Mouse (Mus musculus) limb, embryonic 11.5 days (tissue): ENCODE results near the gene Tor1aip2. TPM values are rescaled to one million over a fixed set of nuclear protein-coding genes. Genes with fewer than 3 reads are reported as not detected.

Experiments
- polyA plus RNA-seq: library from polyadenylated mRNA; unstranded; fragments of >200 nt; fragmentation: Nextera tagmentation; extraction: Ambion mirVana; gene quantifications from 2 replicates; pipeline ENCODE4 v1.2.1, GENCODE M21; 2014

Gene Tor1aip2
- polyA plus RNA-seq, 1 experiment from 2014 or later = 130 TPM

Other genes with a start within 250 kb of the Tor1aip2 start
- gene Qsox1, start 222.5 kb upstream of the Tor1aip2 start, polyA plus RNA-seq = 7.6 and 7.7 TPM in 2 replicates
- 6.2 and 7.1 TPM in 2 replicates for gene Cep350, start 62.1 kb upstream of the Tor1aip2 start, polyA plus RNA-seq
- gene Tor1aip1, start 1.1 kb downstream of the Tor1aip2 start, polyA plus RNA-seq = 42.3 and 44.7 TPM in 2 replicates
- 0.35 and 0.39 TPM in 2 replicates for gene Fam163a, start 169.6 kb downstream of the Tor1aip2 start, polyA plus RNA-seq